Mouse (Mus musculus) ES-E14 (cell line): ENCODE measurements at regions not wholly inside any gene's neighbourhood (a gene's known extent, or its start where the extent isn't known, plus 50 kb on each side); places are given as distances from the start of the nearest gene placed in this dataset.

Experiments used
- HCFC1 ChIP-seq: IDR thresholded peaks from 2 replicates; pipeline ENCODE4 v1.6.1; 2012; ENCODE audit warnings: low read length, inconsistent platforms, borderline replicate concordance; ENCODE audit not compliant: insufficient read depth
- ZNF384 ChIP-seq: IDR thresholded peaks from 2 replicates; pipeline ENCODE4 v1.6.1; 2012; ENCODE audit warnings: low read depth, low read length, inconsistent platforms

DNA sequence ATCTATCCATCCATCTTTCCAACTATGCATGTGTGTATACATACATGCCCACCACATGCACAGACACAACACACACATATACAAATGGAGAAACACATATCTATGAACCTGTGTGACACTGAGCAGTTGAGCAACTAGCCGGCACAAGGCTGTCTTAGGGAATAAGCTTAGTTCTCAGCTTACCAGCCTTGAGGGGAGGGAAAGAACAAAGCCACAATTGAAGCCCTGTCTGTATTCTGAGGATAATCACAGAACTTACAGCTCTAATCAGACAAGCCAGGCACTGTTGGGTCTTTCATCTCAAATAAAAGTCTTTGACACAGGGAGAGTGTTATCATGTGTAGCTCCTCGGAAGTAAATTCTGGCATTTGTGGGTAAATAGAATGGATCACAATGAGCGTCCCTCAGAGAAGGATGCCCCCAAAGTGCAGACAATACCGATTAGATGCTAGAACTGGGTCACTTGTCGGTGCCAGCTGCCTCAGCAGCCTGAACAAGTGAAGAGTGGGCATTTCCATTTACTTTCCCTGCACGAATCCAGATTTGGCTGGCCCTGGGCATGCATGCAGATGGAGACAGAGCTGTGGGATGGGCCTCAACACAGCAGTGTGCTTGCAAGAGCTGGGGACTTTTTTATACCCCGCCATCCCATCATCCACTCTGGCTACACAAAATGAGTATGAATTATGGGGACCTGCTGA lies 646.0 kb upstream of the Castor2 start:
- TF ChIP-seq ZNF384, result no peak
- TF ChIP-seq HCFC1, result no peak
